Mouse (Mus musculus) left cerebral cortex, postnatal 36 days (tissue): Measurements from ENCODE around the gene Kcnk2. TPM values are rescaled to one million over a fixed set of nuclear protein-coding genes. Genes with fewer than 3 reads are reported as not detected.

Experiments
- DNase-seq, 2 experiments: peaks; one replicate each; pipeline ENCODE4 v3.0.0; 2021 to 2022; ENCODE audit warnings: low spot score in 2 of 2, mixed read lengths in 1 of 2
- intact Hi-C: fragments of 180-260 bp; cut with DNase I; formaldehyde crosslinking; loops from one replicate; pipeline ENCODE4 v1.15.1; 2025
- total RNA-seq, 2 experiments: library from RNA; stranded (reverse); gene quantifications; 2 replicates each; pipeline ENCODE4 v1.2.3; 2021

Kcnk2 gene
- 10 to 100 TPM; 59.7 to 62.9 TPM for total RNA-seq

DNA sequence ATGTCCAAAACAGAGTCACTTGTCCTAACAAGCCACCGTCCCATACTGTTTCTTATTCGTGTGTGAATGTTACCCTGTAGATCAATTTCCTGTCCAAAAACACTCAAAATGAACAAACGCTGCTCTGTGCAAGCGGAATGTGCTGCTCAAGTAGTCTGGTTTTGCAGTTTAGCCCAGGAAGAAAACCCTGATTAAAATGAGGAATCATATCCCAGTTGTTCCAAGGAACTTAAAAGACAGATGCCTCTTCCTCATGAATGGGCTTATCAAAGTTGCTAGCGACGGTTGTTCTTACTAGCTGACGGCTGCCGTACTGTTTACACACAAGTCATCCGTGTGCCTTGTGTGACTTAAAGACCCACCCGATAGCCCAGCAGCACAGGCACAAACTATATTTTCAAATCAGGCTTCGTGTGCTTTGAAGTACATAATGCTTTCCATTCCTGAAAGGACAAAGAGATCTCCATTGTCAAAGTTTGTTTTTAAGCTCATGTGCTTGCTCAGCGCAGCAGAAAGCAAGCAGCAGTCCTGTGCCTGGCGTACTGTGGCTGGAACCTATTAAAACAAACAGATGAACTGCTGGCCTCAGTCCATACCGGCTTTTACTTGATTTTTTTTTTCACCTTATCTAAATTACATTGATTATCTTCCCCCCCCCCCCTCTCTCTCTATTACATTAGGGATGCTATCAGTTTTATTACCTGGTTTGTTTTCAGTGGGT is at the start of gene Kcnk2:
TSS of gene Kcnk2 (minus strand) at position 51 of the 721 bp plus-strand sequence.
- no peak for DNase-seq

DNA sequence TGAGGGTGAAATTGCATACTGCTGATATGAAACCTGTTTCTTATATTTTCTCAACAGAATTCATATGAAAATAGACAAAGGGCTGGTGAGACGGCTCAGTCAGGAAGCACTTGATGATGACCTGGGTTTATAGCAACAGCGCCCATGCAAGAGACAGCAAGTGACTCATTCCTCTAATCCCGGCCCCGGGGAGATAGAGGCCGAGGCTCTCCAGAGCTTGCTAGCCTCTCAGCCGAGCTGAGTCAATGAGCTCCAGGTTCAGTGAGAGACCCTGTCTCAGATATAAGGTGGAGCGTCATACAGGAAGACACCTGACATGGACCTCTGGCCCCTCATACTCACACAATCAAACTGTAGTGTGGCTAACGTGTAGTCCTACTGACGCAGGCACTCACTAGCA is 38.7 kb upstream of the Kcnk2 start:
- intact Hi-C loops: no loop called here
- DNase-seq: no peak

More for the DNA sequence above, at the start of gene Kcnk2:
- intact Hi-C loops: loop anchor here (1.0 kb wide), 1 partner anchor 15 kb away; no protein-coding TSS in a partner anchor

DNA sequence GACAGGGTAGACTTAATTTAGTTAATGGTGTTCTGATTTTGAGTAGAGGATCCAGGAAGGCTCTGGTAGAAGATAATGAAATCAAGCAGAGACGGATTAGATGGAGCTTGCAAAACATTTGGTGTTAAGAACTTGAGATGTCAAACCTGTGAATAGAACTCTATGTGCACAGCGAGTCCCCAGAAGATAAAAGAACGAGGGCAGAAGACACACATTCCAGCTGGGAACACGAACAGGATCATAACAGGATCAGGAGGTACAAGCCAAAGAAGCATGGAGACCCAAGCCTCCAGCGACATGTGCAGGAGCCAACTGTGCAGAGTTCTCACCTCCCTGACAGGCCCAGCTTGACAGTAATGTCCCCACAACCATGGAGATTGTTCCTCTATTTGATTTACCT is 35.1 kb upstream of the Kcnk2 start:
- DNase-seq: no peak
- intact Hi-C loops: no loop called here

DNA sequence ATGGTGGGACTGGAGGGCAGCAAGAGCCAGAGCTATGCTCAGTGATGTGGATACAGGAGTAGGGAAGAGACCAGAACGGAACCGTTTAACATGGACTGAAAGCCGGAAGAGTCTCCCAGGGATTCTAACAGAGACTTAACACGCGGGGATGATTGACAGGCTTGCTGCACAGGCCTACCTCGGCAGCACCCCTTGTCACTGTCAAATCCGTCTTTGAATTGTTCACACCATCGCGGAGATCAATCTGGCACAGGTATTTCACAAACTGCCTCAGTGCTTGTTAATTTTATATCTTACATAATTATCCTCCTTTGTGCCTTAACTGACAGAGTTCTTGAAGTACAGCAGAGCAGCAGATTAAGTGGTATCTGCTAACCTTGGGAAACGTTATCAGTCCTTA is 33.4 kb upstream of the Kcnk2 start:
- intact Hi-C loops: no loop called here

DNA sequence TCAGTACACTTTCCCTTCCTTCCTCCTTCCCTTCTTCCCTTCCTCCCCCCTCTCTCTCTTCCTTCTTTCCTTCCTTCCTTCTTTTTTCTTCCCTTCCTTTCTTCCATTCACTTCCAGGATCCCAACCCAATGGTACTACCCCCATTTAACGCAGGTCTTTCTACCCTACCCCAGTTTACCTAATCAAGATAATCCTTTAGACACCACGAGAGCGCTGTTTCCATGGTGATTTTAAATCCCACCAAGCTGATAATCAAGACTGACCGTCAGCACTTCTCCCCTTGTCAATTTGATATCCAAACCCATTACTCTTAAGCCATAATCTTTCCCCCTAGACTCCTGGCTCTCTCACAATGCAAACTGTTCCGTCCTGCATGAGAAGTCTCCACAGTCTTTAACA is 29.4 kb upstream of the Kcnk2 start:
- DNase-seq: no peak
- intact Hi-C loops: no loop called here

More for the DNA sequence above, 33.4 kb upstream of the Kcnk2 start:
- no peak for DNase-seq

DNA sequence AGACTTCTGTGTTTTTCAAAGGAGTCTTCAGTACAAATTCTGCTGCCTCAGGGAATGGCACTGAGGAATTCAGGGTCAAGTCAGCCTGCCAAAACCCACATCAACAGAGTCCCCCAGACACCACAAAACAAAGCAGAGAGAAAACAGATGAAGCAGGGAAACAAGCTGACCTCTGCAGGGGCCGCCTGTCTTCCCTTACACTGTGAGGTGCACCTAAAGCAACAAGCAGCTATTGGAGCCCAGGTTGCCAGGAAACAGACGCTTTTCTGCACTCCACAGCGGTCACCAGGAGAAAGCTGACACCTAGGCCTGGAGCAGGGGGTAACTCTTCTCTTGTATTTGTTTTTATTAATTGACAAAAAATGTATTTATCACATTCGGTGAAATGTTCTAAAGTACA is 28.5 kb upstream of the Kcnk2 start:
- DNase-seq: no peak
- intact Hi-C loops: no loop called here

DNA sequence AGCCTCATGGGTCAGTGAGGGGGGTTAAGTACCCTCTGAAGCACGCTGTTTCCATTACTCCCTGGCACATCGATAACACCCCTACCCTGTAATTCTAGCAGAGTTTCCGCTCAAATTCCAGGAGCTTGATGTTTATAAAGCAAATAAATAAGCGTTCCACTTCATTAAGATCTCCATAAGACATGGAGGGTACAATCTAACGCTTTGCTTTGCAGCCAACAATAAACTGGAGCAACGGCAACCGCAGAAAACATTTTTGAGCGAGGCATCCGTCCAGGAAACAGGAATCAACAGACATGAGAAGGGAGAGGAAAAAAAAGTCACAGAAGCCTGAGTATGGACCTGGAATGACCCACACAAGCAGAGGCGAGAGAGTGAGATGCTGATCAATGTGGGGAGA is 27.5 kb upstream of the Kcnk2 start:
- intact Hi-C loops: no loop called here
- DNase-seq: no peak

DNA sequence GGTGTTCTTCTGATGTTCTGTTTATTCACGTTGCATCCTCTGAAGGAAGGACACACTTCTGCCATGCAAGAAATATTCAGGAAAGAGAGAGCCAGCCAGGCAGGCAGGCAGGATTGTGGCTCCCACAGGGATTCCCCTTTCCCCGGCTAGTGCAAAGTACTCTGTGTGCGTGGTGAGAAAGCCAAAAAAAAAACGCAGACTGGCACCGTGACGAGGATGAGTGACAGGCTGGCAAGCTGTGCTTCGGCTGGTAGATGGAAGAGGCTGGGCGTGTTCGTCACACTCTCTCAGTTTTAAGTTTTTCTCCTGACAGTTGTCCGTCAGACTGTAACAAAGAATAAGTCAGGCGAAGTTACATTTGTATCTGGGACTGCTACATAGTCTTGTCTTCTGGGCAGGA is 24.2 kb upstream of the Kcnk2 start:
- no peak for DNase-seq
- intact Hi-C loops: no loop called here

DNA sequence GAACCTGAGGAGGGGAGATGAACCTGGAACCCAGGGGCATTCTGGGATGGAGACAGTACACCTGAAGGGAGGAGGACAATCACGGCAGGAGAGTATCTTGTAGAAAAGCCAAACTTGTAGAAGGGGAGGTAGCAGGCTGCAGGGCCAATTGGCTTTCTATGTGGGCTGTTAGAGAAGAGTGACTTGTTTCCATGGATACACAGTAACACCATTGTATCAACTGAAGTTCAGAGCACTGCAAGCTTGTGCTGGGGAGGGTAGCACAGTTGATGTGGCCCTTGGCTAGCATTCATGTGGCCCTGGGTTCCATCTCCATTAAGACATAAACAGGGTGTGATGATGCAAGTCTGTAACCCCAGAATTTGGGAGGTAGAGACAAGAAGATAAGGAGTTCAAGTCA is 17.8 kb upstream of the Kcnk2 start:
- intact Hi-C loops: no loop called here
- DNase-seq: no peak

DNA sequence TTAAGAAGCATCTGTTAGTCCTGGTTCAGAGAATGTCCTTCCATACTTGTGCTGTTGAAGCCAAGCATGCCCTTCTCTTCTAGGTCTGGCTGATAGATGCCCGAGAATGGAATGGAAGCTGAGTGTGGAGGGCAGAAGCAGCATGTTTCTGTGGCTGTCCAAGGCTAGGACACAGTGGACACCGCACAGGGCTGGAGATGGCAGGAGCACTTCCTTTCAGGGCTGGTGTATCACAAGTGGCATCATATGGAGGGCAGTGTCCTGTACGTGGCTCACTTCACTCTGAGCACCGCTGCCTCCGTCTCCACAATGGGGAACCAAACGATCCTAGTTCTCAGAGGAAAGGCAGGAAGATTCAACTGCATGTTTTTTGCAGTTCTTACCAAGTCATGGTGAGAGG is 7.8 kb upstream of the Kcnk2 start:
- no peak for DNase-seq
- intact Hi-C loops: no loop called here

DNA sequence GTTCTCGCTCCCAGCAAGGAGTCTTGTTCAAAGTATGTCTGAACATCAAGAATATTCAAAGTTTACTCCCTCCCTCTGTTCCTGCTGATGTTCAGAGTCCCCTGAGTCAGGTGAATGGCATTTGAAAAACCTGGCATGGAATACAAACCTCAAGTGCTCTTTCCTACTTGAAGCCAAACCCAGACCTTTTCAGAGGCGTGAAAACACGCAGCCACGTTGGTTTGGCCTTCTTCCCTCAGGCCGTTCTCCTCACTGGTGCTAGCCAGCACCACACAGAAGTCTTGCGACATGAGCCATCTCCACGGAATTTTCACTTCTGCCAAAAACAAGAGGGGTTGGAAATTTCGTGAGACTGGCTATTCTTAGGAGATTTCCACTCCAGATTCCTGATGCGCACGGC is 3.1 kb upstream of the Kcnk2 start:
- DNase-seq: no peak
- intact Hi-C loops: no loop called here

DNA sequence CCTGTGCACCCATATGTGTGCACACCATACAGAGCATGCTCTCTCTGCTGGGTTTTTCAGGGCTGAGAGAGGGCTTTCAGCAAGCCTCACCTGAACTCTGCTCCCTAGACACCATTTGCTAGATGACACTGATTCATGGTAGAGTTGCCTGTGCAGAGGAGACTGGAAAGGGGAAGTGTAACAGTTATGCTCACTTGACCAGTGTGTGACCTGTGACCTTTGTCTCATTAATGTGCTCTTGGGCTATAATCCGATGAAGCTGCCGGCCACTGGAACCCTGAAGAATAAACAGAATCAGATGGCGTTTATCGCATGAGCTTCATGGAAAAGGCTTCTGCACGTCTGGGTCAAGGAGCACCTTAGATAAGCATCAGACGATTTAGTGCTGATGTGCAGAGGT is 1.5 kb upstream of the Kcnk2 start:
- intact Hi-C loops: no loop called here
- DNase-seq: no peak

DNA sequence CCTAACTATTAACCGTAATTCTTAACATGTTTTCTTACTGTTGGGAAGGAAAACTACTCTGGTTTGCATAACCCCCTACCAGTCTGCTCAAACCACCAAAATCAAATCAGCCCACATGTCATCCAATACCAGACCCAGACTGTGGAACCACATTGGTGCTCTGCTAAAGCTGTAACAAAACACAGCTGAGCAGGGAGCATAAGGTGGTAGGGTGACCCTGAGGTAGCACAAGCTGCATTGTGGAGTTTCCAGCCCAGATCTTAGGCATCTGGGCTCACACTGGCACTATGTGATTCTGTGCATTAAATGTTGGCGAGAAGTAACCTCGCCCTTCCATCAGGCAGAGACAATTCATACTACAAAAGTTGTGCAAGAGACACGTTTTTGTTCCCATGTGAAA is 1.1 kb upstream of the Kcnk2 start:
- intact Hi-C loops: no loop called here
- no peak for DNase-seq

DNA sequence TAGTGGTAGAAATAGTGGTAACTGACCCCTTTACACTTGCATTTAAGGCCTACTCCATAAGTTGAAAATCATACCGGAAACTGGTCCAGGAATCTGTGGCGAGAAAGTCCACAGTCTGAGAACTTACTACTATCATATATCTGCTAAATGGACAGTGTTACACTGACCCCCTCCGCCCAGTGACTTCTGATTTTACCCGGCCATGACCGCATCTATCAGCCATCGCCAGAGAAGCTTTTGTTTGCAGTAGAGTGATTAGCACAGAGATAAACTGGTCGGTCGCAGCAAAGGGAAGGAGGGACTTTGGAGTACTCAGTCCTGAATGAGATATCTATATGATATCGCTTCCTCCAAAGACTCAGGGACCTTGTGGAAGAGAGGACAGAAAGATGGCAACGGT is 15.2 kb downstream of the Kcnk2 start:
- intact Hi-C loops: loop anchor here (1.0 kb wide), 1 partner anchor 15 kb away; the partner anchor contains the start of gene Kcnk2

DNA sequence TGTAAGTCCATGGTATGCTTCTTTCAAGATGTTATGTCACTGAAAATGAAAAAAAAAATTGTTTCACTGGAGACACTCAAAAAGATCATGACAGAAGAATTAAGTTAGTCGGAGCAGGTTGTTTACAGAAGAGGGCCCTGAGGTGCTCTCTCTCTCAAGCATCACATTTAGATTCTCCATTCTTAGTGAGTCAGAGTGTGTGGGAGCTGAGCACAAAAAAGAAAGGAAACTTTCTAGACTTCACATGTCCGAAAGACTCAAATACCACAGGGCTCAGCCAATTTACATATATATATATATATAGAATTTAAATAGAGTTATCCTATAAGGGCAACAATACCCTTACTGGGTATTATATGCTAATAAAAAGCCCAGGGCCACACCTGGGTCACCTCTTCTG is 15.9 kb downstream of the Kcnk2 start:
- no peak for DNase-seq
- intact Hi-C loops: no loop called here

More for the DNA sequence above, 15.2 kb downstream of the Kcnk2 start:
- no peak for DNase-seq

DNA sequence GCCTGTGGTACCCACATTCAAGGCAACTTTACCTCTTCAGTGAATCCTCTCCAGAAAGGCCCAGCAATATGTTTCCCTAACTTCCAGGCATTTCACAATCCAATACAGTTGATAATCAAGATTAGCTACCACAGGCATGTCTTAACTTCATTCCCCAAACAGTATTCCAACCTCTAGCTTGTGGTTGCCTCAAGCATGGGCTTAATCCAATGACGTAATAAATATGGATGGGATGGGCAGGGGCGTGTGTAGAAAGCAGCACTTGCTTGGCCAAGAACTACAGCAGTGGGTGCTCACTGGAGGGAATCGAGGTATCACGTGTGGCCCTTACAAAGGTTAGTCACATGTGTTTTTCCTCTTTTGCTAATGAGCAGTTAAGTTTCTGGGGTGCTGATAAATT is 34.4 kb downstream of the Kcnk2 start:
- intact Hi-C loops: no loop called here
- DNase-seq: no peak

DNA sequence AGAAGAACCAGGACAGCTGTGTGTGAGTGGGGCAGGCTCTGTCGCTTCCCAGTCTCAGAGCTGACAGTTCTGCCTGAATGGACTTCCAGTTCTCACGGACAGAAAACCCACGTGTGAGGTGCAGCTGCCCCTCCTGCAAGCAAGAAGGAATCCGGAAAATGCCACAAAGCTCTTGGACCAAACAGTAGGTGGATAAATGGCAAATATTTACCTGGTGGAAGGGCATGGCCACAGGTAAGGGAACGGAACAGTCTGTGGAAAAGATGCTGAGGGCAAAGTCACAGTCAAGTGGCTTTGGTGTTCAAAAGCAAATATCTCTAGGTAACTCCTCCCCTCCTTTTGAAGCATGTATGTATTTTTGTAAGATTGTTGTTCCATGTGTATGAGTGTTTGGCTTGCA is 37.9 kb downstream of the Kcnk2 start:
- intact Hi-C loops: no loop called here
- no peak for DNase-seq

DNA sequence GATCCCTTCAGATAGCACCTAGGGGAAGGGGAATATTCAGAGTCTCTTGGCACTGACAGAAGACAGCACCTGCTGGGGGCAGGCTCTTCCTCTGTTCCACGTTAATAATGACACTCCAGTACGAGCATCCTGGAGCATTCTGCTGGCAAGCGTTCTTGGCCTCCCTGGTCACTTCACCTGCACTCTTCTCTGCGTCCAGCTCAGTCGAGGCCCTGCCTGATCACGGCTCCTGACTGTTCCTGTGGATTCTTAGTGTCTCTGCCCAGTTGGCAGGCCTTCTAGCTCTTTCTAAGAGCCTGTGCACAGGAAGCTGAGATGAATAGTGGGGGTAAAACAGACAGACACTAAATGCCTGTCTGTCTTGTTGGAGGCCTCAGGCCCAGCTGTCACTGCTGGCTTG is 39.5 kb downstream of the Kcnk2 start:
- no peak for DNase-seq
- intact Hi-C loops: no loop called here

DNA sequence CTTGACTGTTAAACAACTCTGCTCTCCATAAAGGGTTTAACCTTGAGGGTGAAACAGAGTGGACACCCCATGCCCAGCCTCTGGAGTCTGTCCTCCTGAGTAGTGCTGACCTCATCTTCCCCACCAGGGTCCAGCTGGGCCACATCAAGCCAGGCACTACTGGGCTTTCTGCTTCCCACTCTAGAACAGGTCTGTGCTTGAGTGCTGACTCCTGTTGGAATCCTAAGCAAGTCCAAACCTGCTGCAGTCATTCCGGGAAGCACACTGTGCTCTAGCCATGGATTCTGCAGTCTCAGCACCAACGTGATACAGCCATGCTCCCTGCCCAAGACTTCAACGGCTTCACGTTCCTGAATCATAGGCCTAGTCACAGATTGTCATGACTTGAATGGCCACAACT is 42.4 kb downstream of the Kcnk2 start:
- DNase-seq: no peak
- intact Hi-C loops: no loop called here

DNA sequence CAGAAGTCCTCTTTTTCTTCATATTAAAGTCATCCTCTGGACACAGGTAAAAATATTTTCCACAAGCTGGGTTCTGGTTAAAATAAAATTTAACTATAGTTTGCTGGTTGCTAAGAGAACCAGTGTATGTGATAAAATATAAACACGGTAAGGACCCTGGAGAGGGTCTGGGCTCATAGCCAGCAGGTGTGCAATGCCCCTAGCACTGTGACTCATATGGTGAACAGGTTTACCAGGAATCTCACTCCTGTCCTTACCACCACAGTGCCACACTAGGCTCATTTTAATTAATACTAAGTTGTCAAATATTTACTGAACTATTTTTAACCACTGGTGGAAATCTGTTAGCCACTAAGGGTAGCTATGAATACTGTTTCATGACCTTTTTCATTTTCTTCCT is 48.2 kb downstream of the Kcnk2 start:
- no peak for DNase-seq
- intact Hi-C loops: no loop called here

DNA sequence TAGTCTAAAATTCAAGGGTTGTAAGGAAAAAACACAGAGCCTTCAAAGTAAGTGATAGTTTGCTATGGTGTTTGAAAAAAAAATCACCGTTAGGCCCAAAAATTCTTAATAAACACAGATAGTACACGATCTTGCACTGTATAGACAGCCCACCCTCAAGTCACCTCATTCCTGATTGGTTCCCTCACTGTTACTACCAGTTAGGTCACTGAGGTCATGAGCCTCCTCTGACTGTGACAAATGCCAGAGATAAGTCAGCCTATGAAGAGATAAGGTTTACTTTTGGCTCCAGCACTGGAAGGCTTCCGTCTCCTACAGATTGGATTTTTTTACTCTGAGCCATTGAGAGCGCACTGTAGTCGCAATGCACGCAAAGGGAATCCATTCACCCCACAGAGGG is 50.3 kb downstream of the Kcnk2 start:
- intact Hi-C loops: no loop called here
- DNase-seq: no peak

DNA sequence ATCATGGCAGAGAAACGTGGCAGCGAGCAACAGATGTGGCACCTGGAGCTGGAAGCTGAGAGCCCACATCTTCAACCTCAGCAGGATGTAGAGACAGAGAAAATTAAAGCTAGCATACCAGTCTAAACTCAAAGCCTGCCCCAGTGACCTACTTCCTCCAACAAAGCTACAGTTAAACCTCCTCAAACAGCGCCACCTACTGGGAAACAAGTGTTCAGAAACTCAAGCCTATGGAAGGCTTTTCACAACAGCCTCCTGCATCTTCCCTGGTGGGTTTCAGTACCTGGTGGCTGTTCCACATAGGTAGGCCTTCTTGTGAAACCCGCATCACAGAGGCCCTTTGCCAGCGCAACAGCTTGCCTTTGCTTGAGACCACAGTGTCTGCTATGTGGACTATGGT is 52.9 kb downstream of the Kcnk2 start:
- no peak for DNase-seq
- intact Hi-C loops: no loop called here
